Mouse (Mus musculus): ENCODE measurements around the gene Fgfr2.

Gene Fgfr2

DNA sequence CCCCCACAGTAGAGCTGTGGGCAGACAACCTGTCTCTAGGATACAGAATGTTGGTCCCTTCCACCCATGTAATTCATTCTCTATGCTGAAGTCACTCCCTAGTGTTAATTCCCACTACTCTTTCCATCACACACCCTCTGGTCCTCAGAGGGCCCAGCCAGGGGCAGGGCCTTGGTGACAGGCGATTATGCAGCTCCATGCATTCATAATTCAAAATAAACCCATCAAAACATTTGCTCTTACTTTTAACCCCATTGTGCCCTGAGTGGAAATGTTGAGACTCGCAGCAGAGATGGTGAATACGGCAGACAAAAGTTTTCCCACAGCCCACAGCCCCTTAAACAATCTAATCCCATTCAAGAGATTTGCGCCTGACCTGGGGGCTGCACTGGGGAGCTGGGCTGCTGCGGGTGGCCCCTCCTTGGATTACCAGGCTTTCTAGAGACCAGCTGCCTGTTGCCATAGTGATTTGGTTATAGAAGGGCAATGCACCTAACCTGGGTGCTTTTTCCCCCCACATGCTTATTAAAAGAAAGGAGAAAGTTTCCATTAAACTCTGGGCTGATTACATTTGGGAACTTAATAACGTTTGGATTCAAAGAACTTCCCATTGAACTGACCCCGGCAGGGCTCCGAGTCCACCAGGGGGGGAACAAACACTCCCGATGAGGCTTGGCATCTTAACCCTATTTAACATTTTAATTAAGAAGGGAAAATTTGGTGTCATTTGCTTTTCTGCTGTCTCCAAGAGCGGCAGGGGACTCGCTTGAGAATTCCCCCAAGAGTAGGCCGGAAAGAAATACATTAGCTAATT is 2755.7 kb downstream of the Fgfr2 start:
- Histone ChIP-seq H3K27me3 (ENCODE audit: insufficient read depth, low read length) (peaks cover 5% of the 10 kb centered on the region; the same call in 1 of the 2 replicates), H3K36me3 (ENCODE audit: insufficient read depth, low read length) (no peaks in the 10 kb centered on the region), H3K4me1 (replicated peaks; ENCODE audit: low read depth, low read length) (peaks cover 11% of the 10 kb centered on the region), H3K4me3 (replicated peaks; ENCODE audit: low read length) (no peak overlapping the region), H3K9me3 (ENCODE audit: low read length) (peaks cover 10% of the 10 kb centered on the region)
- TF ChIP-seq NANOG (IDR thresholded peaks at IDR 0.05; ENCODE audit: borderline replicate concordance, low read length) (no peak), POU5F1 (IDR thresholded peaks at IDR 0.05; ENCODE audit: borderline replicate concordance, low read length) (no peak), CTCF (conservative IDR thresholded peaks at IDR 0.05; ENCODE audit: low read length) (no peak)

GRCm38 (mm10) chr7:130365711-130366110 is 2757.4 kb downstream of the Fgfr2 start:
- Histone ChIP-seq H3K27me3 (ENCODE audit: insufficient read depth, low read length) (peaks cover 5% of the 10 kb centered on the region; the same call in 1 of the 2 replicates), H3K9me3 (ENCODE audit: low read length) (peaks cover 10% of the 10 kb centered on the region), H3K4me3 (replicated peaks; ENCODE audit: low read length) (no peak overlapping the region), H3K4me1 (replicated peaks; ENCODE audit: low read depth, low read length) (peaks cover 11% of the 10 kb centered on the region), H3K36me3 (ENCODE audit: insufficient read depth, low read length) (no peaks in the 10 kb centered on the region)
- TF ChIP-seq NANOG (IDR thresholded peaks at IDR 0.05; ENCODE audit: borderline replicate concordance, low read length) = no peak
- no peak for TF ChIP-seq CTCF (conservative IDR thresholded peaks at IDR 0.05; ENCODE audit: low read length)
- no peak for TF ChIP-seq POU5F1 (IDR thresholded peaks at IDR 0.05; ENCODE audit: borderline replicate concordance, low read length)

- H3K27me3 ChIP-seq (ENCODE audit: insufficient read depth, low read length) = peaks cover 6% of the 10 kb centered on the region; the same call in 1 of the 2 replicates
- no peaks in the 10 kb centered on the region for H3K9me3 ChIP-seq (ENCODE audit: low read length)
- no peaks in the 10 kb centered on the region for H3K4me1 ChIP-seq (replicated peaks; ENCODE audit: low read depth, low read length)
- TF ChIP-seq POU5F1 (IDR thresholded peaks at IDR 0.05; ENCODE audit: borderline replicate concordance, low read length) (no peak), NANOG (IDR thresholded peaks at IDR 0.05; ENCODE audit: borderline replicate concordance, low read length) (no peak), CTCF (conservative IDR thresholded peaks at IDR 0.05; ENCODE audit: low read length) (no peak)
- H3K4me3 ChIP-seq (replicated peaks; ENCODE audit: low read length) = no peak overlapping the region
- H3K36me3 ChIP-seq (ENCODE audit: insufficient read depth, low read length) = no peaks in the 10 kb centered on the region
Measured at GRCm38 (mm10) chr7:130340412-130341152, 2782.6 kb downstream of the Fgfr2 start.

DNA sequence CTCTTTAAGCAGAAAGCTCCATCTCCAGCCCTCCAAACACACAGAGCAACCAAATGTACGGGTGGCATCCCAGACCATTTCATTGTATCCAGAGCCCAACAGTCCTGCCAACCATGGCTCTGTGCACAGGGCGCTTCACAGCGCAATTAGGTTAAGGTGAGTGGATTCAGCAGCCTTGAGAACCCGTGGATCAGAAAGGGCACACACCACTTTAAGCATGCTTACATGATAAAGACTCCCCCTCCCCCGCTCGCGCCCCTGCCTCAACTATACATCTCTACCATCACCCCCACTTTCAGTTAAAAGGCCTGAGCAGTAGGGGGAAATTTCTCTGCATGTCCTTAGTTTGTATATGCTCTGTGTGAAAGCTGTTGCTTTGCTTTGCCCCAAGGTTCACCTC is 2785.5 kb downstream of the Fgfr2 start:
- Histone ChIP-seq H3K36me3 (ENCODE audit: insufficient read depth, low read length) (no peaks in the 10 kb centered on the region), H3K9me3 (ENCODE audit: low read length) (no peaks in the 10 kb centered on the region), H3K4me1 (replicated peaks; ENCODE audit: low read depth, low read length) (no peaks in the 10 kb centered on the region), H3K4me3 (replicated peaks; ENCODE audit: low read length) (no peak overlapping the region), H3K27me3 (ENCODE audit: insufficient read depth, low read length) (peaks cover 9% of the 10 kb centered on the region; the same call in 1 of the 2 replicates)
- TF ChIP-seq CTCF (conservative IDR thresholded peaks at IDR 0.05; ENCODE audit: low read length) (no peak), NANOG (IDR thresholded peaks at IDR 0.05; ENCODE audit: borderline replicate concordance, low read length) (no peak), POU5F1 (IDR thresholded peaks at IDR 0.05; ENCODE audit: borderline replicate concordance, low read length) (no peak)

DNA sequence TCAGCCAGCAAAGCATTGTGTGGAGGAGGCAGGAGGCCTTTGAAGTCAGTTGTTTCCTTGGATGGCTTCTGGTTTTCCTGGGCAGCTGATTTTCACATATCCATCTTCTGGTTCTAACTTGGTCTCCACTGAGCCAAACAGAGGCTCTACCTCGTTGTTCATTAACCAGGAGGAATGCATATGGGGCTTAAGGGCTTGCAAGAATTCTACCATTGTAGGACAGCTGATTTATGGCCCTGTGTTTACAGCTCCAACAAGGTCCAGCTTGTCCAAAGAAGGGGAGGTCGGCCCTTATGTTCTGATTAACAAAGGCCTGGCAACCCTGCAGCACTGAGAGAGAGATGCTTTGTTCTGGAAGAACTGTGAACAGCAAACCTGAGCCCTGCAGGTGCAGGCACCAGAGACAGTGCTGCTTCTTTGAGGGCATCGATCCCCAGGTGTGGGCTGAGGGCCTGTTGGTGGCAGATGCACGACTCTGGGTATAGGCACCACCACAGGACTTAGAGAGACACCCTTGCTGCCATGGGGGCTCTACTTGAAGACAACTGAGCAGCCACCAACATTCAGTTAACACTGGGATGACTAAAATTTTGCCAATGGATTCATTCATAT is 2787.6 kb downstream of the Fgfr2 start:
- Histone ChIP-seq H3K27me3 (ENCODE audit: insufficient read depth, low read length) (peaks cover 10% of the 10 kb centered on the region; the same call in 1 of the 2 replicates), H3K4me1 (replicated peaks; ENCODE audit: low read depth, low read length) (no peaks in the 10 kb centered on the region), H3K4me3 (replicated peaks; ENCODE audit: low read length) (no peak overlapping the region), H3K9me3 (ENCODE audit: low read length) (no peaks in the 10 kb centered on the region), H3K36me3 (ENCODE audit: insufficient read depth, low read length) (no peaks in the 10 kb centered on the region)
- no peak for TF ChIP-seq POU5F1 (IDR thresholded peaks at IDR 0.05; ENCODE audit: borderline replicate concordance, low read length)
- no peak for TF ChIP-seq CTCF (conservative IDR thresholded peaks at IDR 0.05; ENCODE audit: low read length)
- TF ChIP-seq NANOG (IDR thresholded peaks at IDR 0.05; ENCODE audit: borderline replicate concordance, low read length) = no peak

- Histone ChIP-seq H3K4me3 (replicated peaks; ENCODE audit: low read length) (no peak overlapping the region), H3K27me3 (ENCODE audit: insufficient read depth, low read length) (peaks cover 19% of the 10 kb centered on the region), H3K9me3 (ENCODE audit: low read length) (no peaks in the 10 kb centered on the region), H3K4me1 (replicated peaks; ENCODE audit: low read depth, low read length) (no peaks in the 10 kb centered on the region), H3K36me3 (ENCODE audit: insufficient read depth, low read length) (no peaks in the 10 kb centered on the region)
- no peak for TF ChIP-seq POU5F1 (IDR thresholded peaks at IDR 0.05; ENCODE audit: borderline replicate concordance, low read length)
- no peak for TF ChIP-seq NANOG (IDR thresholded peaks at IDR 0.05; ENCODE audit: borderline replicate concordance, low read length)
- TF ChIP-seq CTCF (conservative IDR thresholded peaks at IDR 0.05; ENCODE audit: low read length) = no peak
Measured at GRCm38 (mm10) chr7:130332515-130333220, 2790.5 kb downstream of the Fgfr2 start.

GRCm38 (mm10) chr7:130327603-130328365 is 2795.4 kb downstream of the Fgfr2 start:
- H3K4me3 ChIP-seq (replicated peaks; ENCODE audit: low read length) = no peak overlapping the region
- peaks cover 12% of the 10 kb centered on the region; the same call in 1 of the 2 replicates for H3K4me1 ChIP-seq (replicated peaks; ENCODE audit: low read depth, low read length)
- no peaks in the 10 kb centered on the region for H3K36me3 ChIP-seq (ENCODE audit: insufficient read depth, low read length)
- peaks cover 41% of the 10 kb centered on the region for H3K27me3 ChIP-seq (ENCODE audit: insufficient read depth, low read length)
- TF ChIP-seq CTCF (conservative IDR thresholded peaks at IDR 0.05; ENCODE audit: low read length) (no peak), POU5F1 (IDR thresholded peaks at IDR 0.05; ENCODE audit: borderline replicate concordance, low read length) (no peak), NANOG (IDR thresholded peaks at IDR 0.05; ENCODE audit: borderline replicate concordance, low read length) (no peak)
- H3K9me3 ChIP-seq (ENCODE audit: low read length) = peaks cover 4% of the 10 kb centered on the region

All from E14TG2a.4 (cell line).